Mouse (Mus musculus) midbrain, embryonic 13.5 days (tissue): ENCODE measurements around the gene Cdh3. TPM values are rescaled to one million over a fixed set of nuclear protein-coding genes. Genes with fewer than 3 reads are reported as not detected.
"Not testable (repeated sequence)": the region's sequence is repeated elsewhere in the genome, so short reads cannot be mapped to it uniquely, and the experiment has no call there.

Experiments
- ATAC-seq: fragments of 200-750 bp; cut with Nextera tagmentation; 2 replicates; pipeline ENCODE4 v1.8.0; 2017; ENCODE audit warnings: mild to moderate bottlenecking, moderate TSS enrichment, moderate library complexity
- H3K27ac ChIP-seq: fragments of 300-500 bp; sonication (generic); 2 replicates; pipeline ENCODE4 v1.5.1; 2015; ENCODE audit warnings: inconsistent platforms, mild to moderate bottlenecking, moderate library complexity
- H3K27me3 ChIP-seq: fragments of 300-500 bp; sonication (generic); 2 replicates; pipeline ENCODE4 v1.6.1; 2015; ENCODE audit warnings: mild to moderate bottlenecking, inconsistent platforms
- H3K36me3 ChIP-seq: fragments of 300-500 bp; sonication (generic); 2 replicates; pipeline ENCODE4 v1.6.1; 2015; ENCODE audit warnings: mild to moderate bottlenecking, inconsistent platforms
- H3K4me1 ChIP-seq: fragments of 300-500 bp; sonication (generic); replicated peaks from 2 replicates; pipeline ENCODE4 v1.6.1; 2015; ENCODE audit warnings: inconsistent platforms
- H3K4me2 ChIP-seq: fragments of 300-500 bp; sonication (generic); replicated peaks from 2 replicates; pipeline ENCODE4 v1.6.1; 2015; ENCODE audit warnings: moderate library complexity, mild to moderate bottlenecking, inconsistent platforms
- H3K4me3 ChIP-seq: fragments of 300-500 bp; sonication (generic); replicated peaks from 2 replicates; pipeline ENCODE4 v1.5.1; 2015; ENCODE audit warnings: mild to moderate bottlenecking, inconsistent platforms
- H3K9ac ChIP-seq: fragments of 300-500 bp; sonication (generic); replicated peaks from 2 replicates; pipeline ENCODE4 v1.6.1; 2015; ENCODE audit warnings: mild to moderate bottlenecking, inconsistent platforms
- H3K9me3 ChIP-seq: fragments of 300-500 bp; sonication (generic); 2 replicates; pipeline ENCODE4 v1.6.1; 2016; ENCODE audit warnings: mild to moderate bottlenecking, inconsistent platforms
- WGBS: fragments of 180-500 bp; shearing (Covaris S2); methylation state at CpG from one replicate; pipeline ENCODE4 v1.1.7; 2015; 5-methylcytosine and 5-hydroxymethylcytosine counted together
- polyA plus RNA-seq: library from polyadenylated mRNA; unstranded; fragments of >200 nt; fragmentation: Nextera tagmentation; extraction: Ambion mirVana; gene quantifications from 2 replicates; pipeline ENCODE4 v1.2.1, GENCODE M21; 2015

Cdh3 gene
- polyA plus RNA-seq, 1 experiment from 2014 or later = 0.46 TPM

DNA sequence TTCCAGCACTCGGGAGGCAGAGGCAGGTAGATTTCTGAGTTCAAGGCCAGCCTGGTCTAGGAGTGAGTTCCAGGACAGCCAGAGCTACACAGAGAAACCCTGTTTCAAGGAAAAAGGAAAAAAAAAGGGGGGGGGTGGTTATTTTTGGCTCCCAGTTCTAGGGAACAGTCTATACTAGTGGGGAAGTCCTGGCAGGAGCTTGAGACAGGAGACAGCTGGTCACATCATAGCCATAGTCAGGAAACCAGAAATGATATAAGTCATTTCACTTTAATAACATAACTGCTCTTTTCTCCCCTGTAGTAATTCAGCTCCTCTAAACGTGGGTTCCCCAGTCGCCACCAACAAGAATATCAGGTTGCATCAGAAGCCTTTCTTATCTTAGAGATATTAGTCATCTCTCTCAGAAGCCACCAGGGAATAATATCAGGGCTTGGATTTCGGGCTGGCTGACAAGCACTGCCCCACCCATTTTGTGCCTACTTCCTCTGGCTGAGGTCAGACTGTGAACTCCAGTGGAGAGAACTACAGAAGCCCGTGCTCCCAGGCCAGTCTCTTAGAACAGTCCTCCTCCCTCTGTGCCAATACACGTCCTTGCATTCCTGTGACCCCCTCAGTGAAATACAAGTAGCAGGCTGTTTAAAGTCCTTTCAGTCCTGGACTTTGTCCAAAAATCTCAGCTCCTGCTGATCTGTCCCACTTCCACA is 66.3 kb downstream of the Cdh3 start:
- ATAC-seq = no peak
- no peaks in the 10 kb centered on the region for H3K36me3 ChIP-seq
- H3K9me3 ChIP-seq = no peaks in the 10 kb centered on the region
- no peak overlapping the region for H3K27ac ChIP-seq
- no peak overlapping the region for H3K4me2 ChIP-seq
- H3K4me3 ChIP-seq = no peak overlapping the region
- 0 out of 2 replicates have a peak, but pooled peaks cover 3% of the 10 kb centered on the region for H3K4me1 ChIP-seq
- WGBS = 57% methylated on average over 6 of the region's 6 CpGs
- H3K9ac ChIP-seq = no peak overlapping the region
- 0 out of 2 replicates have a peak, but pooled peaks cover 3% of the 10 kb centered on the region for H3K27me3 ChIP-seq

DNA sequence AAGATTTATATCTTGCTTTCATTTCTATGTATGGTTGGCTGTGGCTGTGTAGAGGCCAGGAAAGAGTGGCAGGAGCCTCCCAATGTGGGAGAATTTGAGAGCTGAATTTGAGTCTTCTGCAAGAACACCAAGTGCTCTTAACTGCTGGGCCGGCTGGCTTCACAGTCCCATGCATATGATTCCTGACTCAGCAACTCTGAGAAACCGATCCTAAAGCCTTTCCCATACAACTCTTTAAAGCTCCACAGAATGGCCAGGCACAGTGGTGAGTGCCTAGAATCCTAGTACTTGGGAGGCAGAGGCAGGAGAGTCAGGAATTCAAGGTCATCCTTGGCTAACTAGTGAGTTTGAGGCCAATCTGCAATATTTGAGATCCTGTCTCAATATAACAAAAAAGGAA is 68.8 kb downstream of the Cdh3 start:
- H3K27ac ChIP-seq = no peak overlapping the region
- H3K4me1 ChIP-seq = 0 out of 2 replicates have a peak, but pooled peaks cover 3% of the 10 kb centered on the region
- no peak overlapping the region for H3K4me3 ChIP-seq
- no peak overlapping the region for H3K4me2 ChIP-seq
- ATAC-seq = no peak
- no peaks in the 10 kb centered on the region for H3K36me3 ChIP-seq
- WGBS = 61% methylated on average over 2 of the region's 2 CpGs
- no peaks in the 10 kb centered on the region for H3K27me3 ChIP-seq
- H3K9me3 ChIP-seq = 0 out of 2 replicates have a peak, but pooled peaks cover 4% of the 10 kb centered on the region
- H3K9ac ChIP-seq = no peak overlapping the region

DNA sequence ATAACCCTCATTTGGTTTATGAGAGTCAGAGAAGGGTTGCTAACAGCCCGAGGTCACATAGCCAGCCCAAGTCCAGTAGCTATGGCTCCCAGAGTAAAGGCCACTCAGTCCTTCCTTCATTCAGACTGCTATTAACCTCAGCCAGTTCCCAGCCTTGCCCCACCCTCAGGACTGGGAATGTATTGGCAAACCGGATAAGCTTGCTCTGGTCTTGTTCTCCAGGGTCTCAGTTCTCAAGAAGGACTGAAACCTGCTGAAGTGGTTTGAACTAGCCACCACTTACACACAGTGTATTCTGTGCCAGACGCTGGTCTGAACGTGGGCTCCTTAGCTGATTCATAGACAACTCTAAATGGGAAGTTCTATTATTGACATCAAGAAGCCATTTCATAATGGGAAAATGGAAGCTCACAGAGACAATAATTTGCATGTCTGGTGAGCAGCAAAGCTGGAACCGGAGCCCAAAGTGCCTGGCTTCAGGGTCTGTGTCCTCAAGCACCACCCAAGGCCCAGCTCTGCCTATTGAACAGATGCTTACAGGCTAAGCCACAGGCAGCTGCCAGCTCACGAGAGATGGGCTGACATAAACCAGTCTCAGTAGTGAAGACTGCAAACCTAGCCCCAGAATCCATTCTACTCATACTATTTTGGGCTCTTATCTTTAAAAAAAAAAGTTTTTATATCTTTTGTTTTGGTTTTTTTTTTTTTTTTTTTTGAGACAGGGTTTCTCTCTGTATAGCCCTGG is 70.8 kb downstream of the Cdh3 start:
- H3K27me3 ChIP-seq = no peaks in the 10 kb centered on the region
- H3K27ac ChIP-seq = no peak overlapping the region
- no peak for ATAC-seq
- no peak overlapping the region for H3K9ac ChIP-seq
- H3K4me2 ChIP-seq = no peak overlapping the region
- 75% methylated on average over 6 of the region's 6 CpGs for WGBS
- no peaks in the 10 kb centered on the region for H3K36me3 ChIP-seq
- no peak overlapping the region for H3K4me3 ChIP-seq
- 0 out of 2 replicates have a peak, but pooled peaks cover 4% of the 10 kb centered on the region for H3K9me3 ChIP-seq
- 0 out of 2 replicates have a peak, but pooled peaks cover 3% of the 10 kb centered on the region for H3K4me1 ChIP-seq

DNA sequence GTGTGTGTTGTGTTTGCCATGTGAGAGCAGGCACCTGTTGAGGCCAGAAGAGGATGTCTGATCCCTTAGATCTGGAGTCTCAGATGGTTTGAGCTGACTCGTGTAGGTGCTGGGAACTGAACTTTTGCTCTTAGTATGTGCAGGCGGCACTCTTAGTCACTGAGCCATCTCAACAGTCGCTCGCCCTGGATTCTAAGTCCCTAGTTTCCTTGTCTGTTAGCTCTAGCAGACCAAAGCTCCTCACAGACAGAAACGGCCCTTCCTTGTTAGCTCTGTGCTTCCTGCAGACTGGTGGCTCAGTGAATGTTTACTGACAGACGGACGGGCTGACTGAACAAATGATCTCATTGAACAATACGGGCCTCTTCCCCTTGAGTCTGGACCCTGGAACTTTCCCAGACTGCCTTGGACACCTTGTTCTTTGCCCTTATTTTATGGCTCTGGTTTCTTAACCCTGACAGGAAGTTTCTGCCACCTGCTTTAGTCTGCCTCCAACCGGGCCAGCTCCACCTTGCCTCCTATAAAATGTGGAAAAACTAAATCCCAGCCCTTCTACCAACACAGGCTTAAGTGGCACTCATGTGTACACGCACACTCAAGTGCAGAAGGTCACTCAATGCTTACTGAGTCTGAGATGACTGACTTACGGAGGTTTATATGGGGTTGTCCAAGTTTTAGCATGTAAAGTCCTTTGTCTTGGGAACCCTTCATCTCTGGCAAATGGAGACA is 74.4 kb downstream of the Cdh3 start:
- ATAC-seq = no peak
- Histone ChIP-seq H3K4me1 (no peaks in the 10 kb centered on the region), H3K36me3 (no peaks in the 10 kb centered on the region), H3K27me3 (no peaks in the 10 kb centered on the region), H3K9me3 (0 out of 2 replicates have a peak, but pooled peaks cover 4% of the 10 kb centered on the region), H3K9ac (no peak overlapping the region), H3K4me2 (no peak overlapping the region), H3K4me3 (no peak overlapping the region), H3K27ac (no peak overlapping the region)
- 84% methylated on average over 11 of the region's 11 CpGs for WGBS

DNA sequence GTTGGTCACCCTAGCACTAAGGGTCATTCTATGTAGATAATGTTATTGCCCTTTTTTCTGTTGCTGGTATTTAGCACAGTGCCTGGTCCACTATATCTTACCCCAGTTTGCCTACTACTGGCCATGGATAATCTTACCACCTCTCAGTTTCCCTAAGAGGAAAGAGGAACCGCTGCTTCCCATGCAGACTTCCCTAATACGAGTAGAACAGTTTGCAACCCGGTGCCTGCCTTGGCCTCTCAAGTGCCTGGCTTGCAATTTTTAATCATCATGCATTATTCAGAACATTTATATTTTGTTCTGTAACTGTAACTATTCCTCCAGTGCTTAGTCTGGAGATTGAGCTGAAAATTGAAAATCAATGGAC is 75.0 kb downstream of the Cdh3 start:
- Histone ChIP-seq H3K27ac (no peak overlapping the region), H3K4me3 (no peak overlapping the region), H3K36me3 (no peaks in the 10 kb centered on the region), H3K27me3 (no peaks in the 10 kb centered on the region), H3K4me1 (no peaks in the 10 kb centered on the region), H3K9me3 (0 out of 2 replicates have a peak, but pooled peaks cover 4% of the 10 kb centered on the region), H3K9ac (no peak overlapping the region), H3K4me2 (no peak overlapping the region)
- WGBS = 91% methylated on average over 3 of the region's 3 CpGs
- ATAC-seq = no peak

DNA sequence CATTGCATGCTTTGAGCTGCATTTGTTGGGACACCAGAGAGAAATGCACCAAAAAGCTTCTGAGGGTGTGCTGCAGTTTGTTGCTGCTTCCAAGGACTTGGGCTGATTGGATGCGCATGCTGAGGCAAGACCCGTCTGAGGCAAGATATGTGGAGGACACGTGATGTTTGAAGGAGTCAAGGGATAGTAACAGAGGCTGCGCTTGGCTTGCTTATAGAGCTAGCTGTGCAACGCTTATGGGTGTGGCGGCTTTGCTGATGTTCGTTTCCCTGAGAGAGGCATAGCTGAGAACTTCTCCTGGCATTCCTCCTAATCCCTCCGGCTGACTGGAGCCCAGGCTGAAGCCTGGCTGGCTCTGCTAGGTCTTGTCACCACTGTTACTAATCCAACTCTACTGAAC is 76.2 kb downstream of the Cdh3 start:
- Histone ChIP-seq H3K36me3 (no peaks in the 10 kb centered on the region), H3K4me2 (no peak overlapping the region), H3K9ac (no peak overlapping the region), H3K27ac (no peak overlapping the region), H3K9me3 (0 out of 2 replicates have a peak, but pooled peaks cover 4% of the 10 kb centered on the region), H3K4me1 (no peaks in the 10 kb centered on the region), H3K4me3 (no peak overlapping the region), H3K27me3 (no peaks in the 10 kb centered on the region)
- no peak for ATAC-seq
- 86% methylated on average over 8 of the region's 8 CpGs for WGBS

DNA sequence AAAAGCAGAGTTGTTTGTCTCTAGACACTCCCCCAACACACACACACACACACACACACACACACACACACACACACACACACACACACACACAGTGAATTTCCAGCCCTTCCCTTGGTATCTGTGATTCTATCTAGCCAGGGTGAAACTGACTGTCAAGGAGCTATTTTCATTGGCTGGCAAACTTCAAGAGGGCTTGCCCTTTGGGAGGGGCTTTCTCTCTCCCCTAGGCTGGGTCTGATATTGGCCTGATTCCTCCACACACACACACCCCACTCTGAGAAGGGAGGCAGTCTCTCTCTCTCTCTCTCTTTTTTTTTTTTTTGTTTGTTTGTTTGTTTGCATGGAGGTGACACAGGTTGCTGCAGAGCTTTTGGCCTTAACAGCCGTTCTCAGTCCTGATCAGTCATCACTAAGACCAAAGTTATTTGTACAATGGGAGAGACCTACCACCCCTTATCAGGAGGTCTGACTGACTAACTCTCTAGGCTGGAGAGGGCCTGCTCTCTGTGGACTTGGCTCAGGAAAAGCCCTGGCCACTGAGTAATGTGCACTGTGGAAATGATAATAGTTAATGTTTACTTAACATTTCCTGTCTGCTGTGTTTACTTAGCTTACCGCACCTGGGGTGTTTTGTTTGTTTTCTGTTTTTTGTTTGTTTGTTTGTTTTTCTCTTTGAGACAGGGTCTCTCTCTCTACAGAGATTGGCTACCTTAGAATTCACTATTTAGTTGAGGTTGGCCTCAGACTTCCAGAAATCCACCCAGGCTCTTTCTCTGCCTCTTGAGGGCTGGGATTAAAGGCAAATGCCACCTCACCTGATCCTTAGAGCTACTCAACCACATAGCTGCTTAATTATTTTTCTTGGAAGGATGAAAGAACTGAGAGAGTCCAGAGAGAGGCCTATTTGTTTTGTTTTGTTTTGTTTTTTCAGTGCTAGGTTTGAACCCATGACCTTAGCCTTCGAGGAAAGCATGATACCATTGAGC is 78.0 kb downstream of the Cdh3 start:
- Histone ChIP-seq H3K36me3 (no peaks in the 10 kb centered on the region), H3K9ac (no peak overlapping the region), H3K4me2 (no peak overlapping the region), H3K27me3 (no peaks in the 10 kb centered on the region), H3K4me1 (no peaks in the 10 kb centered on the region), H3K27ac (no peak overlapping the region), H3K9me3 (no peaks in the 10 kb centered on the region), H3K4me3 (no peak overlapping the region)
- no peak for ATAC-seq
- WGBS = 78% methylated on average over 3 of the region's 3 CpGs

DNA sequence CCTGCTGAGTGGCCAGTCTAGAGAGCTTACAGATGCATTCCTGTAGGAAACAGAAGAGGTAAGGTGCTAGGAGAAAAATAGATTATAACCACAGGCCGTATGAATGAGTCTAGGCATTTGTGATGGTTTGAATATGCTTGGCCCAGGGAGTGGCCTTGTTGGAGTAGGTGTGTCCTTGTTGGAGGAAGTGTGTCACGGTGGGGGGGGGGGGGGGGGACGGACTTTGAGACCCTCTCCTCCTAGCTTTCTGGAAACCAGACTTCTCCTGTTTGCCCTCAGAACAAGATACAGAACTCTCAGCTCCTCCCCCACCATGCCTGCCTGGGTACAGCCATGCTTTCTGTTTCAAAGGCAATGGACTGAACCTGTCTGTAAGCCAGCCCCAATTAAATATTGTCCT is 81.8 kb downstream of the Cdh3 start:
- ATAC-seq = no peak
- WGBS = 73% methylated on average over 2 of the region's 3 CpGs
- H3K27me3 ChIP-seq = no peaks in the 10 kb centered on the region
- no peak overlapping the region for H3K9ac ChIP-seq
- H3K27ac ChIP-seq = no peak overlapping the region
- no peaks in the 10 kb centered on the region for H3K36me3 ChIP-seq
- H3K4me2 ChIP-seq = no peak overlapping the region
- H3K4me3 ChIP-seq = no peak overlapping the region
- H3K4me1 ChIP-seq = no peaks in the 10 kb centered on the region
- H3K9me3 ChIP-seq = no peaks in the 10 kb centered on the region

DNA sequence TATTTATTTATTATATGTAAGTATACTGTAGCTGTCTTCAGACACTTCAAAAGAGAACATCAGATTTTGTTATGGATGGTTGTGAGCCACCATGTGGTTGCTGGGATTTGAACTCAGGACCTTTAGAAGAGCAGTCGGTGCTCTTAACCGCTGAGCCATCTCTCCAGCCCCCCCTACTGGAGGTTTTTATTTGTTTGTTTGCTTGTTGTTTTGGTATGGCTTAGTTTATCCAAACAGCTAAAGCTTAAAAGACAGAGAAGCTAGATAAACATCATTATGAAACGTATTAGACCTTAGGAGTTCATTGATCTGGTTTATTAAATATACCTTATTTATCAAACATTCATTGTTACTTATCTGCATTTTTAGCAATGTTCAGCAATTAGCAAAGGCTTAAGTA is 84.9 kb downstream of the Cdh3 start:
- not testable (repeated sequence) for H3K9ac ChIP-seq, H3K36me3 ChIP-seq, ATAC-seq, H3K27me3 ChIP-seq, H3K4me1 ChIP-seq, H3K4me2 ChIP-seq, H3K27ac ChIP-seq, H3K9me3 ChIP-seq, H3K4me3 ChIP-seq
- WGBS = 94% methylated on average over 3 of the region's 3 CpGs

DNA sequence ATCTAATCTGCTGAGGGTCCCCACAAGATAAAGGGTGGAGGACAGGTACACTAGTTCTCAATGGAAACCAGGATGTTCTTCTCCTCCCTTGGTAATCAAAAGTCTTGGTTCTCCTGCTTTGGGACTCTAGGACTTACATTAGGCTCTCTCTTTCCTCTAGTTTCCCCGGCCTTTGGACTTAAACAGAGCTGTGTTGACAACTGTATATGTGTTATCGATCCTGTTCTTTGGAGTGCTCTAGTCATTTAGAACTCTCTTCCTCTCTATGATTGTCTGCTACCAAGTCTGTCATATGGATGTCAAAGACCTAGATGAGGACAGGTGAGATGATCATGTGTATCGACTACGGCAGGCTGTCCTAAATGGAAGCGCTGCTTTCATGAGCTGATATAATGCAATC is 86.4 kb downstream of the Cdh3 start:
- ATAC-seq = no peak
- H3K36me3 ChIP-seq = no peaks in the 10 kb centered on the region
- no peaks in the 10 kb centered on the region; the same call in 1 of the 2 replicates for H3K4me1 ChIP-seq
- H3K27me3 ChIP-seq = peaks cover 8% of the 10 kb centered on the region
- no peak overlapping the region for H3K4me3 ChIP-seq
- H3K27ac ChIP-seq = no peak overlapping the region
- H3K9me3 ChIP-seq = no peaks in the 10 kb centered on the region
- H3K4me2 ChIP-seq = no peak overlapping the region
- no peak overlapping the region for H3K9ac ChIP-seq
- WGBS = over 99% methylated on average over 5 of the region's 5 CpGs

DNA sequence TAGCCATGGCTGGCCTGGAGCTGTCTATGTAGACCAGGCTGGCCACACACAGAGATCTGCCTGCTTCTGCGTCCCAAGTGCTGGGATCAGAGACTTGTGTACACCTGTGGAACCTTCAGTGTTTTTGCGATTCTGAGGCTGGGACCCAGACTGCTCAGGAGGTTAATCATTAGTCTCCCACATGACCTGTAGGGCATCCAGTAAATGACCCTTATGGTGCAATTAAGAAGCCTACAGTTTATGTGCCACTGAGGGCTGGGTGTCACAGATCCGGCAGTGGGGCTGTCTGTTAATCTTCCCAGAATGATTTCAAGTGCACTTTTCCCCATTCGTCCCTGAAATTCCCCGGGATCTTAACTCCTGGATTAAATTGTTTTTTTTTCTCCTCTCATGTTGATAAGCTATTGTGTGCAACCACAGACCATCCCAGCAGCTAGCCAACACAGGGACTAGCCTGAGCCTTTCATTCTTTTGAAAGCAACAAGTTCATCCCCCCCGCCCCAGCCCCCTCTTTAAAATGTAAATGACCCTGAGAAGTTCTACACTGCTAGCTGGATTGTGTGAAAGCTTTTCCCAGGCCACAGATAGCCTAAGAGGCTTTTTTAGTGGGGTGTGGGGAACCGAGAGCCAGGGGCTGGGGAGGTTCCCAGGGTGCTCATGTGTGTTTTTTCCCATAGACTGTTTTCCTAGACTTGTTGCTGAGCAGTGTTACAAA is 88.7 kb downstream of the Cdh3 start:
- Histone ChIP-seq H3K9me3 (no peaks in the 10 kb centered on the region), H3K27ac (0 out of 2 replicates have a peak overlapping the region, but pooled peaks have one; percentile 7), H3K4me3 (no peak overlapping the region), H3K36me3 (no peaks in the 10 kb centered on the region), H3K27me3 (peaks cover 31% of the 10 kb centered on the region), H3K9ac (no peak overlapping the region), H3K4me2 (no peak overlapping the region), H3K4me1 (peaks cover 15% of the 10 kb centered on the region)
- peak; percentile 56 for ATAC-seq
- 20% methylated on average over 7 of the region's 7 CpGs for WGBS
